Mouse (Mus musculus): ENCODE data around the gene Sfrp4.
"Not testable (repeated sequence)": the region's sequence is repeated elsewhere in the genome, so short reads cannot be mapped to it uniquely, and the experiment has no call there.

Gene Sfrp4

DNA sequence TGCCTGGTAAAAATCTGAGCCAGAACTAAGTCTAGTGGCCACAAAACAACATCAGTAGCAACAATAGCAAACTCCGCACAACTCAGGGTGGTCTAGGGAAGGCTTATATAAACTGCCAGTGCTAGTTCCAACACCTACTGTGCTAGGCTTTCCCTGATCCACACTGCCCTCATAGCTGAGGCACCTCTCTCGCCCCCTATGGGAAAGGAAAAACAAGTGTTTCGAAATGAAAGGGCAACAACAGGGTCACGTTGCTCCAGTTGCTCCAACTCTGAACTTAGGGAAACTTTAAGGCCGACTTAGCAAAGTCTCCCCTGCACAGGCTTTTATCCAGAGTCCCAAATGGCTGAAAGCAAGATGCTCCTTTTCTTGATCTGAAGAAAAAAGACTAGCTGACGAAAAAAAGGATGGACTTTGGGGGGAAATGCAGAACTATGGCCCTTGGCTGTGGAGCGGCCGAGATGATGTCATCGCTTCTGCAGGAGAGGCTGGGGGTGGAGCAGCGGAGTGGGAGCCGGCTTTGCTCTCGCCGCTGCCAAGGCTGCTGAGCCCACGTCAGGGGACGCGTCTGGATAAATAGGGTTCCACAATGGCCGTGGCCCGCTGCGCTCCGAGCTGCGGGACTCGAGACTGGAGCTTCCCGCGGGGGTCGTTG is at the start of gene Sfrp4:
Gene Sfrp4, plus strand, starts transcription at position 532 of the 655 bp plus-strand sequence.
- peak; percentile 38 for DNase-seq

DNA sequence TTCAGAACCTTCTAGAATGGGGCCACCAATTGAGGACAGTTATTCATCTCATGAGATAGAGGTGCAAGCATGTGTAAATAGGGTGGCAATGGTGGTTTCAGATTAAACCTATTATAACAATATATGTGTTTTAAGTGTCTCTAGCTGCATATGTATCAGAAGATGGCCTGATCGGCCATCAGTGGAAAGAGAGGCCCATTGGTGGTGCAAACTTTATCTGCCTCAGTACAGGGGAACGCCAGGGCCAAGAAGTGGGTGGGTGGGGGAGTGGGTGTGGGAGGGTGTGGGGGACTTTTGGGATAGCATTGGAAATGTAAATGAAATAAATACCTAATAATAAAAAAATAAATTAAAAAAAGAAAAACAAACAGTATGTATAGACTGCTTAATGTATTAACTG is 48.2 kb upstream of the Sfrp4 start:
- DNase-seq = not testable (repeated sequence)

DNA sequence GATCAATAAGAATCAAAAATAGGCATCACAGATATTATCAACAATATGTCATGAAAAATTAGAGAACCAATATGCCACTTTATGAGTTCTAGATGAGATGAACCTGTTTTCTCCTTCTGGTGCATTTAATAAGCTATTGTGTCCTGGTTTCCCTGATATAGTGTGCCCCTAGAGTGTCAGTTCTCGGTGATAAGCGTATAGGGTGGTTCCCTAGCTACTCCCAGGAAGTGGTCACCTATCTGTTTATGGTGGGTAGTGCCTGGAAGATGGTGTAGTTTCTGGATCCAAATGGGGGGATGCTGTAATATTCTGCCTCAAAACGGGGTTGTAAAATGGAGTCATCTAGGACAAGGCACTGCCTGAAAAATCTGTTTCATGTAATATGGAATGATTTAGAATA is 47.0 kb upstream of the Sfrp4 start:
- DNase-seq = no peak

DNA sequence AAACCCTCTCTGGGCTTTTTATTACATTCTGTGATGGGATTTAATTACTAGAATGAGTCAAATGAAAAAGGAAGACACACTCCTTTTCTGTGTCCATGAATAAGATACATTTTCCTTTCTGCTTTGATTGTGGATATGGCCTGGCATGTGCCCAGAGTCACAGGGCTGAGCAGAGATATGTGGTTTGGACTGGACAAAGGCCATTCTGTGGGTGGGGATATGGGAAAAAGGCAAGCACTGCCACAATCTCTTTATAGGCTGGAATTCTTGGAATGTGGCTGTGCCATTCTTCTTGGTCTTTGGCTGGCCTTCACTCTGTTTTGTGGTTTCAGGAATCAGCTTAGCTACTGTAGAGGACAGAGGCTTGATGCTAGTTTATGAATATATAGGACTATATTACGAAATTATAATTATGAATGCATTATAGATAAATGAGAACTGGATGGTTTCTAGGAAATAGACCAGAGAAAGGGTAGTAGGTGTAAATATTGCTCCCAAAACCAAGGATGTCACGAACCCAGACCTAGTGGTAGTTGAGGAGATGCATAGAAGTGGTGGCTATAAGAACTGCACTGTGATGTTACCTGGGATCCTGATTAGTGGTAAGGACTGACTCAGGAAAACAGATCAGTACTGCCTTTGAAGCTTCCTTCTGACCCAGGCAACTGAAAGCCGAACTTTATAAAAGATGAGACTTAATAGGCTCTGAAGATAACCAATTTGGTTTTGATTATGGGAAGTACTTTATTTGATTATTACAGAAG is 31.7 kb upstream of the Sfrp4 start:
- DNase-seq = peak; percentile 3

DNA sequence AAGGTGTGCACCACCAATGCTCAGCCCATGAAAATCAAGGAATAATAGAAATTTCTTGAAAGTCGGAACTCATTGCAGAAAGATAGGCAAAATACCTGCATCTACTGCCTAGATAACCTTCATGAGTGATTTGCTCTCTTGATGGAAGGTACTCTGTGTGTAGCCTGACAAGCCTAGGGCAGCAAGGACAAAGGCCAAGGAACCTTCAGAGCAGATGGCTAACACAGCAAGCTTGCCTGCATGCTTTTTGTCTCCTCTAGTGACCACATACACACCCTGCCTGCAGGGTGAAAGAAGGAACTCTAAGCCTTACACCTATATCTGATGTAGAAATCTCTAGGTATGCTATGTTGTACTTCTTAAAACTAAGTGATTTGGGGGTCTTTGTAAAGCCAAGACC is 27.8 kb upstream of the Sfrp4 start:
- no peak for DNase-seq

DNA sequence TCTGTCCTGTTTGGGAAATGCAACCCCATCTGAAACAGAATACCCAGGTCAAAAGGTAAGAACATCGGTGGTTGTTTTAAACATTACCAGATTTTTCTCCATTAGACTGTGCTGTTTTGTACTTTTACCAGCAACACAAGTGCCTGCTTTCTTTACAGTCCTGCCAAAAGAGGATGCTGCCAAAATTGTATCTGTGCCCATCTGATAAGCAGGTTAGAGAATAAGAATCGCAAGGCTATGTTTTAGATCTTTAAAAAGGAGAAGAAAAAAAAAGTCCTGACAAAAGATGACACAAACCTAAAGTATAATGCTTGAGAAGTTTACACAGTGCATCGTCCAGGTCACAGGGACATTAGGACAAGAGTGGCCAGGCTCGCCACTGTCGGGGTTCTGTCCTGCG is 23.7 kb upstream of the Sfrp4 start:
- no peak for DNase-seq

DNA sequence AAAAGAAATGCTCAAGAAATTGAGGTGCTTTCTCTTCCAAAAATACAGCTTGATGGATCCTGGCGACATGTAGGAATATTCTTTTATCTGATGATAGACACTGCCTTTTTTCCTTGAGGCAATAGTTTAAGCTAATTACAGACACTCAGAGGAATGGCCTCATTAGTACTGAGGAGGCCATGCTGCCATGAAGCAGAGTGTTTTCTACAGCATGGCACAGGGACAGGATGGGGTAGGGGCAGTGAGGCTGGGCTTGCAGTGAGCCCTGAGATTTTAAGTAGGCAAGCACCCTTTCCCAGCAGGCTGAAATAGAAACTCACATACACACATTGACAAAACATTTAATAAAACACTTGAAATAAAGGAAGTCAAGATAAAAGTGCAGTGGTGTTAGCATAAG is 20.4 kb upstream of the Sfrp4 start:
- DNase-seq = no peak

DNA sequence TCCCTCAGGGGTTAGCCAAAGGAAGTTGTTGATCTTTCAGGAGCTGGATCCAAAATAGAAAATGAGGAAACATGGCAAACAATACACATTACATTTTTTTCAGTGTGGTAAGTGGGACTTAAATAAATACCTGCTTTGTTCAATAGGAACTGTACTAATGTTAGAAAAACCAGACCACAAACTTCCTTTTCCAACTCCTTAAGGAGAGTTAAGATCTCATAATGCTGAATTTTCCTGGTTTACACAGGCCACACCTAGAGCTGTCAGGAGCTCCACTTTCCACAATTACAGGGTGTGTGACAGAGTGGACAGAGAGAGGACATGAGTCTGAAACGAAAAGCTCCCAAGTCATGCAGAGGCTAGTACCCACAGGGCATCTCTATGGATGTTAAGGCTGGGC is 19.2 kb upstream of the Sfrp4 start:
- no peak for DNase-seq

DNA sequence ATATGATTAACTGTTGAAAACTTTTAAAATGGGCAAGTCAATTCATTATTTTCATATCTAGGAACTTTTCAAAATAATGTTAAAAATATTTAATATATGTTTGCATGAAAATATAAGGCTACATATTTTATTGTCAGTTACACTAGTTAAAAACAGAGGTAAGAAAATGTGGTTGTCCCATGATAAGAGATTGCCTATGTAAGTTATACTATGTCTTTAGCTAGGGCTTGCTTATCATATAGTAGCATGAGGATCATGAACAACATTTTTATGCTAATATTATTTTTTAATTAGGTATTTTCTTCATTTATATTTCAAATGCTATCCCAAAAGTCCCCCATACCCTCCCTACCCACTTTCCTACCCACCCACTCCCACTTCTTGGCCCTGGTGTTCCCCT is 18.0 kb upstream of the Sfrp4 start:
- DNase-seq = no peak

DNA sequence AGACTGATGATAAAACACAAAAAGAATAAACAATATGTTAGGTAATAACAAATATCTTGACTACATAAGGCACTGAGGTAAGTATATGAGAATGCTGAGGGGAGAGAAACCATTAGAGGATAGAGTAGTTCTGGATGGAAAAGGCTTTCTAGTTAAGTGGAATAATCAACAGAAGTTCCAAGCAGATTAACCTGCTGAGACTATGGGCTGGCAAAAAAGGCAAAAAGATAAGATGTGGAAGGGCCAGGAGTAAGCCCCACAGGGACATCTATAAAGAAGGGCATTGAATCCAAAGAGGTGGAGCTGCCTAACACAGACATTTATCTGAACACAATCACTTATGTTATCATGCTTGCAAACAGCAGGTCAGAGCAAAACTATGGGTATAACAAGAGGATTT is 14.8 kb upstream of the Sfrp4 start:
- DNase-seq = no peak

DNA sequence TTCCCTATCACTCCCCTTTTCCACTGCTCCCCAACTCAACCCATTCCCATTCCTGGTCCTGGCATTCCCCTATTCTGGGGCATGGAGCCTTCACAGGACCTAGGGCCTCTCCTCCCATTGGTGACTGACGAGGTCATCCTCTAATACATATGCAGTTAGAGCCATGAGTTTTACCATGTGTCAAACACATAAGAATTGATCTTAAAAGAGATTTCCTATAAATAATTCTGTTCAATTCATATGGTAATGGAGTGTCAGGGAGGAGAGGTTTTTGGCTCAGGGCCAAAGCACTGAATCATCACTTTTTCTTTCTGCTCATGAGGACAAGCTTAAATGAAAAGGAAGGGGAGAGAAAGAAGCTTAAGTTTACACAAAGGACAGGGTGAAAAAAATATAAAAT is 10.6 kb upstream of the Sfrp4 start:
- DNase-seq = no peak

DNA sequence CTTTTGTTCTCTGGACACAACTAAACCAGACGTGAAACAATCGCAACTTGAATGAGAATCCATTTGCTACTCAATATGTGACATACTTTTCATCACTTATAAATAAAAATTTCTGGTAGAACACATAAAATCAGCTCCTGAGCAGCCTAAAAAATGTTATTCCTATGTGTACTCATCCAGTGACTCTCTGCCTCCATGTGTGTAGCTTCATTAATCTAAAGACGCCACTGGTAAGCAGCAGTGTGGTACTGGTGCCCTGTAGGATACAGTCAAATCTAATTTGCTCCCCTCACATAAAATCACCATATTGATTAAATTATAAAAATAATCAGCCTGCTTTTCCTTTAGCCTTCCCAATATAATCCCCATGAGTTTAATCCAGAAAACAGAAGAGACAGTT is 9.9 kb upstream of the Sfrp4 start:
- no peak for DNase-seq

DNA sequence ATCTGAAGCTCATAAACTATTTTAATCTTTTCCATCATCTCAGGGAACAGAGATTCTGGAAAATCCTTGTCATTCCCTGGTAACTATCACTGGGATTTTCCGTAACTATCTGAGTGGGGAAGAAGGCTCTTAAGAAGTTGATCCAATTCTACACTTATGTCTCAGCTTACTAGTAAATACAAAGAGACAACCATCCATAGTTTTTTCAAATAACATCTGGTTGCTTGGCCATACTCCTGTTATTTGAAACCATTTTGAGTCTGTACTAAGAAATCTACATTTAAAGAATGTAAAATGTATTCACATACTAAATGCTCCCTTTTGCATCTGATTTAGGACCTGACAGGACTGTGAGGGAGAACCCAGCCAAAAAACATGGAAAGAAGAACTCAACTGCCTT is 9.5 kb upstream of the Sfrp4 start:
- DNase-seq = no peak

DNA sequence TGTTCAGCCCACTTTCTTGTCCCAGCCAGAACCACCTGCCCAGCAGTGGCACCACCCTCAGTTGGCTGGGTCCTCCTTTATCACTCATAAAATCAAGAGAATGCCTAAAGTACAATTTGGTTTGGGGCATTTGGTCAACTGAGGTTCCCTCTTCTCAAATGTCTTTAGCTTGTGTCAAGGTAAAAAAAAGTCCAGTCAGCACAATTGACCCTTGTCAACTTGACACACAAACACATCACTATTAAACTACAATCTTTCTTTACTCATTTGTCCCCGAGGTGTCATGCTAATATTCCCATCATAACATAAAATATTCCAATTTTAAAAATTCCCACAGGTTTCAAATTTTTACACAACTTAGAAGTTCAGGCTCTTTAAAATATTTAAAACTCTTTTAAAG is 8.6 kb upstream of the Sfrp4 start:
- DNase-seq = no peak

DNA sequence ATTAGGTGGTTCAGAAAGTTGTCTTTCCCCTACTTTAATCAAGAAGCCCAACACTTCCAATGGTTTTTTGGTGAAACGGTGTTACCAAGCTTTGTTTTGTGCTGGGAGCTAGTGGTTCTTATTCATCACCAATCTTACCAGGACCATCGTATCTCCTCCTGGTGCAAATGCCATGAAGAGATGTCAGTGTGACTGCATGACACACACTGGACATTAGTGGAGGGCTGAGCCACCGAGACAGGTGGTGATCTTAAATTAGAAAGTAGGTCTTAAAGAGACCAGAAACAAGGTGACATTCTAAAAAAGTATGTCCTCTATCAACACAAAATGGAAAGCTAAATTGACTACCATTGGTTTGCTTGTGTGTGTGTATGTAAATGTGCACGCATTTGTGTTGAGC is 4.8 kb upstream of the Sfrp4 start:
- no peak for DNase-seq

DNA sequence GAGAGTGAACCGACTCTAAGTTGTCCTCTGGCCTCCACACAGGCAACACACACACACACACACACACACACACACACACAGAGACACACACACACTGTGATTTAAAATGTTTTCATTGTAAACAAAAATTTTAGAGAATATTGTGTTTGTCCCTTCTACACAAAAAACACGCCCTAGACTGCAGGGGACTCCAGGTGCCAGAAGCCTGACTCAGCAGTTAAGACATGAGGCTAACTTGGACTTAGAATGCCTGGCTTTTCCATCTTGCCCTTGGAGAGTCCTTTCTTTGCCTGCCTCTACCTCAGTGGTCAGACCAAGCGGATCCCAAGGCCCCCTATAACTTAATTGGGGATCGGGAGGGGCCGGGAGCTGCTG is 4.1 kb upstream of the Sfrp4 start:
- DNase-seq = no peak

DNA sequence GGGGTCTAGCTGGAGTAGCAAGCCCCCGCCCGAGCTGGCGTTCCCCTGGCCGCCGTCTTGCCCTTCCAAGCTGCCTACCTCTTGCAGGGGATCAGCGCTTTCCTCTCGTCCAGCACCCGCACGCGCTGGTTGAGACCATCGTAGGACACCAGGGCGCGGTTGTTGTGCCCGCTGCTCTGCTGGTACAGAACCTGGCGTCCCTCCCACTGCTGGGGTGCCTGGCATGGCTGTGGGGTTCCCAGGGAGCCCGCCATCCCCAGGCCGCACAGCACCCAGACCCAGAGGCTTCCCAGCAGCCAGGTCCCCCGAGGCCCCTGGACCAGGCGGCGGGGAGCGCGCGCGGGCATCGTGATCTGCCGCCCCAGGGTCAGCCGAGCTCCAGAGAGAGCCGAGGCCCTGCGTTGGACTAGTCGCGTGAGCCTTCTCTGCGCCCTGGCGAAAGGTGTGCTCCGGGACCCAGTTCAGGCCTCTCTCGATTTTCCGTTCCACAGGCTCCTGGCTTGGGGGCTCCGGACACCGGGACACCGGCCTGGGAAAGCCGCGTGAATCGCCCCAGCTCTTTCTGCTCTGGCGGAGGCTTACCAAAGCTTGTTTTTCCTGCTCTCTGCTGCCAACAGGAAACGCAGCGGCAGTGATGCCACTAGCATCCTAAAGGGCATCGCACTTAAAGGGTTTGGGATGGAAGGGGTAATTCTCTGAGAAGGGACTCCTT is 3.5 kb upstream of the Sfrp4 start, which contains the start of gene Epdr1:
Gene Epdr1, minus strand, starts transcription at position 712 of the 712 bp plus-strand sequence.
- DNase-seq = peak; percentile 66

DNA sequence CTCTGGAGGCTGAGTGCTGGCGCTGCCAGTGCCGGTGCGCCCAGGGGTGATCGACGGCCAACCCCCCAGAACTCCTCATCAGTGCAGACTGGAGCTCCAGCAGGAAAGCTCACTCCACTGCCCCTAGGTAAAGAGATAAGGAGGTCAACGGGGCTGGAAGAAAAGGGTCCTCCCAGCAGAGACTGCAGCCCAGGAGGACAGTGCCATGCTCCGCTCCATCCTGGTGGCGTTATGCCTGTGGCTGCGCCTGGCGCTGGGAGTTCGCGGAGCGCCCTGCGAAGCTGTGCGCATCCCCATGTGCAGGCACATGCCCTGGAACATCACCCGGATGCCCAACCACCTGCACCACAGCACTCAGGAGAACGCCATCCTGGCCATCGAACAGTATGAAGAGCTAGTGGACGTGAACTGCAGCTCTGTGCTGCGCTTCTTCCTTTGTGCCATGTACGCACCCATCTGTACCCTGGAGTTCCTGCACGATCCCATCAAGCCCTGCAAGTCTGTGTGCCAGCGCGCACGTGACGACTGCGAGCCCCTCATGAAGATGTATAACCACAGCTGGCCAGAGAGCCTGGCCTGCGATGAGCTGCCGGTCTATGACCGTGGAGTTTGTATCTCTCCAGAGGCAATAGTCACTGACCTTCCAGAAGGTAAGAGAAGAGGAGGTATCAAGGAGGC is 463 bp downstream of the Sfrp4 start:
- no peak for DNase-seq

DNA sequence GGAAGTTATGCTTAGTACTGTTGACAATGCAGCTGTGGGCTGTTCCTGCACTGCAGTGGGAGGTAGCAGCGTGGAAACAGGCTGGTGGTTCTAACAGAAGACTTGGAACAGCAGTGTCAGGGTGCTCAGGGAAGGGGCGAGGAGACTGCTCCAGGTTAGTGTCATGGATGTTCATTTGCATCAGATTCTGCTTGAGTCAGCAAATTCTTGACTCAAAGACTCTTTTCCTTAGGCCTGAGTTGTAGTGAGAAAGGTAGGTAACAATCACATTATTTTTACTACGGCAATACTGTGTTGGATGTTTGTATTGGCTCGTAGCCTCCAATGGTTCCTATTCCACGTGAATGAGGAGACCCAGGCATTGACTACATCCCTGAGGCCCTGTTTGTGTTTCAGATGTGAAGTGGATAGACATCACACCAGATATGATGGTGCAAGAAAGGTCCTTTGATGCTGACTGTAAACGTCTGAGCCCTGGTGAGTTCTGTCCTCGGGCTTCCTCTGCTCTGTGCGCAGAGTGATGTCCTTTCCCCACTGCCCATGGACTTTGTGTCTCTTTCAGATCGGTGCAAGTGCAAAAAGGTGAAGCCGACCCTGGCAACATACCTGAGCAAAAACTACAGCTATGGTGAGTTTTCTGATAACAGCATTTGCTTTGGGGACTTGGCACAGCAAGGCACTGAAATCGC is 1.9 kb downstream of the Sfrp4 start:
- no peak for DNase-seq

DNA sequence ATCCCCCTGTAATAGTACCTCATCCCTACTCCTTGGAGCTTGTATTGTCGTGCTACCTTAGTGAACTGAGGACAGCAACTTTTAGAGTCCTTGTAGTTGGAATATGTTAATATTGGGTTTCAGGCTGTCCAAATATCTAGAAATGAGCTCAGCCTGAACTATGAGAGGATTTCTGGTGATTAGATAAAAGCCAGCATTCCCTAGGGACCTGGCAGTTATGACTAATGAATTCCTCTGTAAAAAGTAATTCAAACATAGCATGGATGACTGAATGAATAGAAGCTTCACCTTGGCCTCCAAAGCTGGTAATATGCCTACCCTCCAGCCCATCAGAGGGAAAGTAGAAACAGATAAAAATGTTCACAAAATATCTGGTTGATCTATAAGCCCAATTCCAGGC is 3.6 kb downstream of the Sfrp4 start:
- no peak for DNase-seq

DNA sequence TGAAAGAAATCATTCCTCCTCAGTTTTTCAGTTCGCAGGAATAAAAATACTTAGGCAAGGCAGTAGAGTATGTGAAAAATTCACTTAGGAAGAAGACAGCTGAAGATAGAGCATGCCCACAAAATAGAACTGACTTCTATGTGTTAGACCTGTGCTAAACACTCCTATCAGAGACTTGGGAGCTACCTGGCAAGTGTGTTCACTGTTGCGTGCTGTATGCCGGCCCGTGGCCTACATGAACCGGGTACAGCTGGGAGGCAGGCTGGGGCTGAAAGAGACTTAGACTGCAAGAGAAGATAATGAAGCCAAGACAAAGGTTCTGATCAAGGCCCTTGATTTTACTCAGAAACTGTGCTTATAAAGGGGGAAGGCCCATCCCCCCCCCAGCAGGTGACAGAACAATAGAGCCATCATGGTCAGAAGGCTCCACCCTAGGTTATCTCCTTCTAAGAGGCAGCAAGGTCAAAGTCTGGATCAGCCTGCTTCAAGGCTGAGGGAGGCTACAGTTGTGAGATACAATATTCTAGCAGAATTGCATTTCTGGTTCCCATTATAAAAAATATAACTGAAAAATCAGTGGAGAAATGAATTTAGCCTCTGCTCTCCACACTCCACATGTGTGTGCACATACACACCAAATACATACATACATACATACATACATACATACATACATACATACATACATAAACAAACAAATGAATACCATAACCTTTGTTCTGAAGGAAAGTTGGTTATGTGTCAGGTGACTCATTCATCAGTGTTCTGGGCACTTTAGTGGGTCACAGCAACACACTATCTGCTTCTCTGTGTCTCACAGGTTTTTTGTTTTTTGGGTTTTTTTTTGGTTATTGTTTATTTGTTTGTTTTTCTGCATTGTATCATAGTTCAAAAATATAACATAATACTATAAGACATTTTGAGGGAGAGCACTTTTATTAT is 8.1 kb downstream of the Sfrp4 start:
- no peak for DNase-seq

DNA sequence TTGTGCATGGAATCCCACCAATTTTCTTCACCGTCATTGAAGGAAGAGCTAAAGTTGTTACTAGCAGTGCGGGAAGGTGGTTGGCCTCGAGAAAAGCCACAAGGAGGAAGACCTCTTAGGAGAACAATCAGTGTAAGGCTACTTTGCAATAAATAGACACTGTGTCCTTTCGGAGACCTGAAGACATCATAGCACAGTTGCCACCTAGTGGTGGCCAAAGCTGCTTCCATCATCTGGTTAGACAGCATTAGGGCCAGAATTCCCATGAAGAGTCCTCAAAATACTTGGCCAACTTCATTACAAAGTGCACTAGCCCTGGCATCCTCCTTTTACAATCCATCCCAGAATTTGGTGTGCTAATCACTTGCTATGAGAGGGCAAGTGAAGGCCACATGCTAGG is 13.2 kb downstream of the Sfrp4 start:
- peak; percentile 12 for DNase-seq
